Mouse (Mus musculus): ENCODE results near the gene Olfr699. TPM values are rescaled to one million over a fixed set of nuclear protein-coding genes. Genes with fewer than 3 reads are reported as not detected.
"Not testable (repeated sequence)": the region's sequence is repeated elsewhere in the genome, so short reads cannot be mapped to it uniquely, and the experiment has no call there.

Gene Olfr699
- polyA plus RNA-seq (2016; fragmentation: Nextera tagmentation; extraction: Ambion mirVana), result not detected in 2 replicates

- 89% methylated on average over 1 of the region's 1 CpGs for WGBS
Observed at GRCm38 (mm10) chr7:106793098-106793497, at the start of gene Olfr699. TSS of gene Olfr699 (minus strand) at chr7:106793198.

GRCm38 (mm10) chr7:106833793-106834192, 40.8 kb upstream of the Olfr699 start, which contains the start of gene Olfr702:
TSS of gene Olfr702 (minus strand) at chr7:106833893.
- no peaks in the 10 kb centered on the region for H3K36me3 ChIP-seq
- no peaks in the 10 kb centered on the region for H3K27me3 ChIP-seq (replicated peaks)
- no peak within 1 kb of the TSS for H3K4me2 ChIP-seq (replicated peaks)
- no peak for ATAC-seq (ENCODE audit: low FRiP score, low read depth)
- no peak within 1 kb of the TSS for H3K9ac ChIP-seq
- no peak within 1 kb of the TSS for H3K4me3 ChIP-seq
- no peaks in the 10 kb centered on the region for H3K4me1 ChIP-seq
- no peak within 1 kb of the TSS for H3K27ac ChIP-seq
- H3K9me3 ChIP-seq, result no peaks in the 10 kb centered on the region

More at GRCm38 (mm10) chr7:106793098-106793497, at the start of gene Olfr699:
- Histone ChIP-seq H3K36me3 (no peaks in the 10 kb centered on the region), H3K4me1 (no peaks in the 10 kb centered on the region), H3K4me3 (no peak within 1 kb of the TSS), H3K9ac (no peak within 1 kb of the TSS), H3K27ac (no peak within 1 kb of the TSS), H3K27me3 (replicated peaks) (no peaks in the 10 kb centered on the region), H3K4me2 (replicated peaks) (no peak within 1 kb of the TSS), H3K9me3 (no peaks in the 10 kb centered on the region)
- ATAC-seq (ENCODE audit: low FRiP score, low read depth), result no peak

- H3K9ac ChIP-seq, result no peak overlapping the region
- no peak overlapping the region for H3K27ac ChIP-seq
- ATAC-seq (ENCODE audit: low FRiP score, low read depth), result no peak
- no peak overlapping the region for H3K4me3 ChIP-seq
- H3K36me3 ChIP-seq, result no peaks in the 10 kb centered on the region
- no peaks in the 10 kb centered on the region for H3K9me3 ChIP-seq
- H3K4me2 ChIP-seq (replicated peaks), result no peak overlapping the region
- no peaks in the 10 kb centered on the region for H3K27me3 ChIP-seq (replicated peaks)
- H3K4me1 ChIP-seq, result no peaks in the 10 kb centered on the region
Observed at GRCm38 (mm10) chr7:106818414-106818813, 25.4 kb upstream of the Olfr699 start.

GRCm38 (mm10) chr7:106815775-106816174, 22.8 kb upstream of the Olfr699 start:
- Histone ChIP-seq H3K4me1 (no peaks in the 10 kb centered on the region), H3K9me3 (no peaks in the 10 kb centered on the region), H3K4me2 (replicated peaks) (no peak overlapping the region), H3K27me3 (replicated peaks) (no peaks in the 10 kb centered on the region), H3K27ac (no peak overlapping the region), H3K36me3 (no peaks in the 10 kb centered on the region), H3K9ac (no peak overlapping the region), H3K4me3 (no peak overlapping the region)
- 63% methylated on average over 2 of the region's 2 CpGs for WGBS
- no peak for ATAC-seq (ENCODE audit: low FRiP score, low read depth)

GRCm38 (mm10) chr7:106813829-106814228, 20.8 kb upstream of the Olfr699 start, which contains the start of gene Olfr701:
TSS of gene Olfr701 (plus strand) at chr7:106814129.
- 75% methylated on average over 2 of the region's 2 CpGs for WGBS
- Histone ChIP-seq H3K27ac (no peak within 1 kb of the TSS), H3K4me2 (replicated peaks) (no peak within 1 kb of the TSS), H3K4me3 (no peak within 1 kb of the TSS), H3K9me3 (no peaks in the 10 kb centered on the region), H3K4me1 (no peaks in the 10 kb centered on the region), H3K27me3 (replicated peaks) (no peaks in the 10 kb centered on the region), H3K9ac (no peak within 1 kb of the TSS), H3K36me3 (no peaks in the 10 kb centered on the region)
- ATAC-seq (ENCODE audit: low FRiP score, low read depth), result no peak

GRCm38 (mm10) chr7:106808734-106809133, 15.7 kb upstream of the Olfr699 start, which contains the start of gene Olfr700:
TSS of gene Olfr700 (minus strand) at chr7:106808834.
- Histone ChIP-seq H3K9me3 (no peaks in the 10 kb centered on the region), H3K27me3 (replicated peaks) (no peaks in the 10 kb centered on the region), H3K4me3 (no peak within 1 kb of the TSS), H3K4me2 (replicated peaks) (no peak within 1 kb of the TSS), H3K9ac (no peak within 1 kb of the TSS), H3K36me3 (no peaks in the 10 kb centered on the region), H3K27ac (no peak within 1 kb of the TSS), H3K4me1 (no peaks in the 10 kb centered on the region)
- WGBS, result 79% methylated on average over 1 of the region's 1 CpGs
- no peak for ATAC-seq (ENCODE audit: low FRiP score, low read depth)

- no peaks in the 10 kb centered on the region for H3K36me3 ChIP-seq
- no peak overlapping the region for H3K4me2 ChIP-seq (replicated peaks)
- no peak overlapping the region for H3K9ac ChIP-seq
- no peaks in the 10 kb centered on the region for H3K27me3 ChIP-seq (replicated peaks)
- H3K4me3 ChIP-seq, result no peak overlapping the region
- no peaks in the 10 kb centered on the region for H3K4me1 ChIP-seq
- no peaks in the 10 kb centered on the region for H3K9me3 ChIP-seq
- no peak for ATAC-seq (ENCODE audit: low FRiP score, low read depth)
- H3K27ac ChIP-seq, result no peak overlapping the region
Observed at GRCm38 (mm10) chr7:106788330-106788729, 4.7 kb downstream of the Olfr699 start.

GRCm38 (mm10) chr7:106761008-106761407, 32.0 kb downstream of the Olfr699 start:
- not testable (repeated sequence) for ATAC-seq (ENCODE audit: low FRiP score, low read depth)

GRCm38 (mm10) chr7:106758800-106759199, 34.2 kb downstream of the Olfr699 start:
- Histone ChIP-seq H3K9me3 (no peaks in the 10 kb centered on the region), H3K9ac (no peak overlapping the region), H3K4me2 (replicated peaks) (no peak overlapping the region), H3K27ac (no peak overlapping the region), H3K4me3 (no peak overlapping the region), H3K36me3 (no peaks in the 10 kb centered on the region), H3K27me3 (replicated peaks) (no peaks in the 10 kb centered on the region), H3K4me1 (no peaks in the 10 kb centered on the region)
- no peak for ATAC-seq (ENCODE audit: low FRiP score, low read depth)
- WGBS, result 84% methylated on average over 2 of the region's 2 CpGs

More at GRCm38 (mm10) chr7:106761008-106761407, 32.0 kb downstream of the Olfr699 start:
- not testable (repeated sequence) for H3K9ac ChIP-seq; H3K36me3 ChIP-seq; H3K4me3 ChIP-seq; H3K27ac ChIP-seq; H3K27me3 ChIP-seq (replicated peaks); H3K4me2 ChIP-seq (replicated peaks); H3K4me1 ChIP-seq; H3K9me3 ChIP-seq
- 93% methylated on average over 2 of the region's 2 CpGs for WGBS

GRCm38 (mm10) chr7:106755297-106755696, 37.7 kb downstream of the Olfr699 start, which contains the start of gene Olfr698:
TSS of gene Olfr698 (minus strand) at chr7:106755397.
- Histone ChIP-seq H3K9me3 (no peaks in the 10 kb centered on the region), H3K27ac (no peak within 1 kb of the TSS), H3K4me2 (replicated peaks) (no peak within 1 kb of the TSS), H3K4me1 (no peaks in the 10 kb centered on the region), H3K36me3 (no peaks in the 10 kb centered on the region), H3K9ac (no peak within 1 kb of the TSS), H3K4me3 (no peak within 1 kb of the TSS), H3K27me3 (replicated peaks) (no peaks in the 10 kb centered on the region)
- no peak for ATAC-seq (ENCODE audit: low FRiP score, low read depth)

- no peak overlapping the region for H3K27ac ChIP-seq
- H3K9ac ChIP-seq, result no peak overlapping the region
- WGBS, result 92% methylated on average over 5 of the region's 5 CpGs
- ATAC-seq (ENCODE audit: low FRiP score, low read depth), result no peak
- no peaks in the 10 kb centered on the region for H3K9me3 ChIP-seq
- H3K4me2 ChIP-seq (replicated peaks), result no peak overlapping the region
- H3K4me3 ChIP-seq, result no peak overlapping the region
- no peaks in the 10 kb centered on the region for H3K4me1 ChIP-seq
- no peaks in the 10 kb centered on the region for H3K27me3 ChIP-seq (replicated peaks)
- no peaks in the 10 kb centered on the region for H3K36me3 ChIP-seq
Observed at GRCm38 (mm10) chr7:106745811-106746210, 47.2 kb downstream of the Olfr699 start.

- ATAC-seq (ENCODE audit: low FRiP score, low read depth), result no peak
- no peaks in the 10 kb centered on the region for H3K27me3 ChIP-seq (replicated peaks)
- no peak within 1 kb of the TSS for H3K9ac ChIP-seq
- no peaks in the 10 kb centered on the region for H3K4me1 ChIP-seq
- WGBS, result 81% methylated on average over 1 of the region's 1 CpGs
- no peak within 1 kb of the TSS for H3K4me2 ChIP-seq (replicated peaks)
- H3K4me3 ChIP-seq, result no peak within 1 kb of the TSS
- H3K36me3 ChIP-seq, result no peaks in the 10 kb centered on the region
- H3K9me3 ChIP-seq, result no peaks in the 10 kb centered on the region
- H3K27ac ChIP-seq, result no peak within 1 kb of the TSS
Observed at GRCm38 (mm10) chr7:106742343-106742742, 50.7 kb downstream of the Olfr699 start, which contains the start of gene Olfr697. TSS of gene Olfr697 (minus strand) at chr7:106742443.

Measured in neural tube, embryonic 12.5 days (tissue).